Mouse (Mus musculus): ENCODE measurements around the gene Syt1.

- TF ChIP-seq MAFK (IDR thresholded peaks at IDR 0.05; ENCODE audit: insufficient read depth, low read depth, low read length) = no peak
- TF ChIP-seq ZNF384 (IDR thresholded peaks at IDR 0.05; ENCODE audit: low read depth, low read length) = no peak
- TF ChIP-seq CHD2 (IDR thresholded peaks at IDR 0.05; ENCODE audit: low read depth, low read length) = no peak
- no peak for TF ChIP-seq HCFC1 (IDR thresholded peaks at IDR 0.05; ENCODE audit: borderline replicate concordance, insufficient read depth, low read length)
- no peak for TF ChIP-seq ZC3H11A (IDR thresholded peaks at IDR 0.05; ENCODE audit: borderline replicate concordance, low read depth, low read length)
Measured at GRCm38 (mm10) chr10:108568925-108569324, 441.9 kb downstream of the Syt1 start.
